Mouse (Mus musculus): ENCODE data around the gene Gm49355.
"Not testable (repeated sequence)": the region's sequence is repeated elsewhere in the genome, so short reads cannot be mapped to it uniquely, and the experiment has no call there.

The Gm49355 gene

DNA sequence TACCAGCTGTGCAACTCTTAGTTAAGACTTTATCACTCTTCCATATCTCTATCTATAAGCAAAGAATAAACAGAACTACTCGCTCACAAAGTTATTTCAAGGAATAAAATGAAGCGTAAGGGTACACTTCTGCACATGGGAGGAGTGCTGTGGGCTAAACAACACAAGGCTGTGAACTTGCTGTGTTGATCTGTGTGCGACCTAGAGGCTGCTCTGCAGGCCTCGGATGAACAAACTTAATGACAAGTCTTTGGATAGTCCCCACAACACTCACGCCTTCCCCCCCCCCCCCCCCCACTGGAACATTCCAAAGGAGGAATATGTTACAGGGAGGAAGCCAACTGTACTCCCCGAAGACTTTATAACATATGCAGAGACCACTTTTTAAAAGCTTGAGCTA, at the start of gene Gm49355:
Gm49355 (plus strand) TSS at position 336 of the 400 bp plus-strand sequence.
- in situ Hi-C loops (cut with MboI; ENCODE audit: low sequenced_read_pairs): no loop called here

DNA sequence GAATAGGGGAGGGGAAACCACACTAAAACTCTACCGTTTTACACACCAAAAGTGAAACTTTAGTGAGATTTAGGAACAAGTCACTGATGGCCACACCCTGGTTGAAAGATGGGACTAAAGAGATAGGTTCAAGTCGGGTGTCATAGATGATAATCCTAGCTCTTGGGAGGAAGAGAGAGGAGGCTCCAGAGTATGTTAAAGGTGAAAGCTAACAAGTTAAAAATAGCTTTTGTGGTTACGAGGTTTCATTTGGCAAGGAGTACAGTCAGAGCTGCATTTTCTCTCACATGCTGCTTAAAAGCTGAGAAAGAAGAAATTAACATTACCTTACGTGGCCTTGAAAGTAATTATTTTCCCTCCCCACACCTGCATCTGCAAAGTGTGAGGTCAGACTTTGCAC, 40.0 kb upstream of the Gm49355 start:
- in situ Hi-C loops (cut with MboI; ENCODE audit: low sequenced_read_pairs): no loop called here

DNA sequence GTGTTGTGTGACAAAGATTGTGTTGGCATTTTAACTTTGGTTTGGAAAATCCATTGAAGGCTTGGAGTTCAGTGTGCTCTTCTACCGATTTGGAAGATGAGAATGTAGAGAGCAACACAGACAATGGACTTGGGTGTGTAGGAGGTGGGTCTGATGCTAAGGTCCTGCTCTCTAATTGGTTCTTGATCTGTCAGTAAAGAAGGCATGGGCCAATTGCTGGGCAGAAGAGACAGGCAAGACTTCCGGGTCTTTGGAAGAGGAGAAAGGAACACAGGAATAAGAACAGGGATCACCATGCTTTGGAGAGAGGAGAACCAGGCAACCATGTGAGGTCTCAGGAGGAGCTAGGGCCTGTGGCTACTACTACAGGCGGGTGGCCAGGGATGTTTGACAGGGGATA, 7.7 kb upstream of the Gm49355 start:
- in situ Hi-C loops (cut with MboI; ENCODE audit: low sequenced_read_pairs): no loop called here

DNA sequence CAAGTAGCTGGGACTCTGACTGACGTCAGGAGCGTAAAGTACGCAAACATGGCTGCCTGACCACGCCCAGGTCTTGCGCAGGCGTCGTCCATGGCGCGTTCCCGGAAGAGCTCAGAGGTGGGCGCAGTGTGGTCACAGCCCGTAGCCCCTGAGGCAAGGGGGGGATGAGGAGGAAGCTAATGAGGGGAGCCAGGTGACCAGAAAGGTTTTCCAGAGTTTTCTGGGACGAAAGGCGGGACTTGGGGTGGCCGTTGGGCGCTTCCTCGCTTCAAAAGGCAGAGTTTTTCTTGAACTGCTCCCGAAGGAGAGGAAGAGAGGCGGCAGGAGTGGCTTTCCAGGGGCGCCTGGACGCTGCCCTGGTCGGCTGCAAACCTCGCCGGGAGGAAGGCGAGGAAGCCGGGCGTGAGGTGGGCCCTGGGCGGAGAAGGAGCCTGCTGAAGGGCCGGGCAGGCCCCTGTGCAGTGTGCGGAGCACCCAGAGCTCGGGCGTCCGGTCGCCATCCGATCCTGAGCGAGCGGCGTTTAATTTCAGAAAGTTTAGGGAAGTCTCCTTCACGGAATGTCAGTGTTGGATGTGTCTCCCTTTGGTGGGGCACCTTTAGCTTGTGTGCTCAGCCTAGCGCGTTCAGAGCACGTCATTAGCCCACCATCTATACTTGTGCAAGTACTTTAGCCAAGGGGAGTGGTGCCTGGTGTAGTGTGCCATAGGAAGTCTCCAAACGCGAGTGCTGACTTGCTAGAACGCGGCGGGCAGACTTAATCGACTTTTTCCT, 551 bp downstream of the Gm49355 start, which contains the start of gene 3830406C13Rik:
3830406C13Rik (plus strand) TSS at position 33 of the 772 bp plus-strand sequence.
- in situ Hi-C loops (cut with MboI; ENCODE audit: low sequenced_read_pairs): no loop called here

DNA sequence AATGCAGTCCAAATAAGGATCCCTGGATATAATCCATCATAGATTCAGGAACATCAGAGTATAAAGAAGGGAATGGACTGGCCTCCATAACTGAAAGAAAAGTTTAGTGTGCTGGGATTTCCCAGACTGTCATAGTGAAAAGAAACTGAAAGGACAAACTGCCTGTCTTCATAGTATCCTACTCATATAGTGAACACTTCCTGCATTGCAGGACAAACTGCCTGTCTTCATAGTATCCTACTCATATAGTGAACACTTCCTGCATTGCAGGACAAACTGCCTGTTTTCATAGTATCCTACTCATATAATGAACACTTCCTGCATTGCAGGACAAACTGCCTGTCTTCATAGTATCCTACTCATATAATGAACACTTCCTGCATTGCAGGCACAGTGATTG, 6.0 kb downstream of the Gm49355 start:
- in situ Hi-C loops (cut with MboI; ENCODE audit: low sequenced_read_pairs): not testable (repeated sequence)

DNA sequence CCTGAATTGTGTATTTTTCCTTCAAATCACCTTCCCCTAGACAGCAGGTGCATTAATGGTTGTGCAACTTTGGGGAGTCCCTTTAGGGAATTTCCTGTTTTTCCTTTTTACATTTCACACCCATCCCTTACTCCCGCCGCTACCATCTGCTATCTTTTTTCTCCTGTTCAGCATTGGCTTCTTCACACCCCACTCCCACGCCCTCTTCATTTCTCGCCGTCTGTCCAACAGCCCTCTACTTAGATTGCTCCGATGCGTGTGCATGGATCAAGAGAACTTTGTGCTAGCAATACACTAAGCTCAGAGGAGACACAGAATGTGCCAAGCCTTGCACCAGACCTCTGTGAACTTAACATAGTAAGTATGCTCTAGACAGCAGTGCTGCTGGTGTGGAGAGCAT, 12.6 kb downstream of the Gm49355 start:
- in situ Hi-C loops (cut with MboI; ENCODE audit: low sequenced_read_pairs): no loop called here

DNA sequence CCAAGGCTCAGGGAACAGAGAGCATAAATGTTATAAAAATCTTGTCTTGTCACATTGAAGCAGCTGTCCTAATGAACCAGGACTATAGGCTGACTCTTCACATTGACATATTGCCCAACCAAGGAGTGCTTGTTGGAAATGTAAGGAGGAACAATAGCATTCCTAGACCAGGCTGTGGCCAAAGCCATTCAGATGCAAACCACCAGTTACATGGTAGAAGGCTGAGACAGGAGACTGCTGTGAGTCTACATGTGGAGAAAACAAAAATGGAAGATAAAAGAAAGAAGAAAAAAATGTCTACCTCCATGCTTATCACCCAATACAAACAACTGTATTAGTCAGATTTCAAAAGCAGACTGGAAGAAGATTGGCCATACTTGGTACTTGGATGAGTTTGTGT, 15.4 kb downstream of the Gm49355 start:
- in situ Hi-C loops (cut with MboI; ENCODE audit: low sequenced_read_pairs): no loop called here

DNA sequence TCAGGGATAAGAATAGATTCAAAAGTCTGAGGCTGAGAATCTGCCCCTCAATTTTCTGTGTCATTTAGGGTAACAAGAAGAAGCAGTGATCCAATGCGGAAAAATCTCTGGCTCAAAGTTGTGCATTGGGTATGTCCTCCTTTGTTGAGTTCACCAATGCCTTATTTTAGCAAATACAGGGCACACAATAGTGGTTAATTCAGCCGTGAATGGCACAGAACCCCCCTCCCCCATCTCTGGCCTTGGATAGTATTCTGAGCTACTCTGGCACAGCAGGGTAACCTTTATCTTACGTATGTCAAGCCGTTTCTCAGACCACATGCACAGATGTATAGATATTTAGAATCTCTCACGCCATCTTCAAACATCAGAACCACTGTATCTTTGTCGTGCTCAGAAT, 15.9 kb downstream of the Gm49355 start:
- in situ Hi-C loops (cut with MboI; ENCODE audit: low sequenced_read_pairs): no loop called here

DNA sequence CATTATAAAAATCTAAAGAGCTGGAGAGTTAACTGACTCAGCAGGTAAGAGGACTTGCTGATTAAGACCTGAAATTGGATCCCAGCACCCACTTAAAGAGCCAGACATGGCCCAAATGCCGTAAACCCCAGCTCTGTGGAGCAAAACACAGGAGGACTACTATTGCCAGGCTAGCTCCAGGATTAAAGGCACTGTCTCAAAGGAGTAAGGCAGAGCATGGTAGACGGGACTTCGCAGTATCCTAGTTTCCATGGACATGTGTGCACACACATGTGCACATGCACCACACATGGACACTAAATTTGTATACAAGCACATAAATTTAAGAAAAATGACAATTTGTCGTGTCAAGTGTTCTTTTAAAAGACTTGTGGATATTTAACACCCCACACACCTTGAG, 16.5 kb downstream of the Gm49355 start:
- in situ Hi-C loops (cut with MboI; ENCODE audit: low sequenced_read_pairs): no loop called here

DNA sequence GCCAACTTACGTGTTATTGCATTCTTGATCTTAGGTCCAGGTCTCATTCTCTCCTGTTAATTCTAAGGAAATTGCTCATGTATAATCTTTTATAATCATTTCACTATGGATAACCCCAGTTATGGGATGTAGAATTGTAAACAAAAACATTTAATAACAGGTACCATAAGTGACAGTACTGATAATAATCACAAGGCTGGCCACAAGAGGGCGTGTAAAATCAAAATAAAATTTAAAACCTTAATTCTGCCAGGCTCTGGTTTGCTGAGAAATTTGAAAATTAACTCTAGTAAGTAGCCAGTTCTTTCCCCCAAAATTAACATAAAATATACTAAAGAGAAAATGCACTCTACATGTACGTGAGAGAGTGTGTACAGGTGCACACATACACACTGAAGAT, 16.9 kb downstream of the Gm49355 start:
- in situ Hi-C loops (cut with MboI; ENCODE audit: low sequenced_read_pairs): no loop called here

DNA sequence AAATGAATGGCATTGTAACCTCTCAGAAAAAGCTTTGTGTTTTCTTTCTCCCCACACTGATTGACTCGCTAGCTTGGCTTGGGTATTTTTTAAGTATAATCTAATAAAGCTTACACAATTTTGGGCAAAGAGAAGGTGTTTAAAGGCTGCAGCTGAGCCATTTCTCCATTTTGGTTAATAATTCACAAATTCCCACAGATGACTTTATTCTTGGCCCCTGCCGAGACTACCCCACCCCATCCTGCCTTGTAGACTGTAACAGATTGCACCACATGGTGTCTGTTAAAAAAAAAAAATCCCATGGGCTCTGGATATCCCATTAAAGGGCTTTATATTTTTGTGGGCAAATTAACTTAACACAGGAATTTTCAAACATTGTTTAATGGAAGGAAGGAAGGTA, 19.3 kb downstream of the Gm49355 start:
- in situ Hi-C loops (cut with MboI; ENCODE audit: low sequenced_read_pairs): no loop called here

DNA sequence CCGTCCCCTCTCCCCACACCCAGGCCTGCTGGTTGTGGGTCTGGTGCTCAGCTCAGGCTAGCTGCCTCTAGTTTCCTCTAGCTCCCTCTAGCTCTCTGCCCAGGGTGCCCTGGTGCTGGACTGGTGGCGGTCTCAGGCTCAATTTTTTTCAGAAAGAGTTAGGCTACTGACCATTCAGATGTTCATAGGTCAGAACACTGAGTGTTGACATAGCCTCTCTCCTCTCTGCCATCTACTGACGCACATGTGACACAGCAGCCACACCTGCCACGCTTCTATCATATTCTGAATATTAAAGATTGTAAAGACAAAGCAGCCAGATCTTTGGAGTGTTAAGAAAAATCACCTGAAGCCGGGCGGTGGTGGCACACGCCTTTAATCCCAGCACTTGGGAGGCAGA, 49.8 kb downstream of the Gm49355 start:
- in situ Hi-C loops (cut with MboI; ENCODE audit: low sequenced_read_pairs): no loop called here

DNA sequence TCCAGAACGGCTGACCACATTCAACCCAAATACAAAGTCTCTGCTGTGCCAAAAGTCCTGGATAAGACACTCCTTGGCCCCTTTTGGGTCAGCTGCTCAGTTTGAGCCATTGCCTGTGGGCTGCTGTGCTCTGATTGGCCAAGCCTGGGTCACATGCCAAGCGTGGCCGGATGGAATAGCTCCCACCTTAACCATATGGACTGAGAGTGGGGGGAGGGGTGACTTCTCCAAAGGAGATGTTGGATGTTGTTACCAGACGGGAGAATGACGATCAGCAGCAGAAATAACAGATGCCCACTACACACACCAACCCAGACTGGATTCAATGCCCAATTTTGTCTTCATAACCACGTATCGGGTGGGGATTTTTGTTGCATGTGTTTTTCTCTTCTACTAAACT, 51.1 kb downstream of the Gm49355 start:
- in situ Hi-C loops (cut with MboI; ENCODE audit: low sequenced_read_pairs): no loop called here

DNA sequence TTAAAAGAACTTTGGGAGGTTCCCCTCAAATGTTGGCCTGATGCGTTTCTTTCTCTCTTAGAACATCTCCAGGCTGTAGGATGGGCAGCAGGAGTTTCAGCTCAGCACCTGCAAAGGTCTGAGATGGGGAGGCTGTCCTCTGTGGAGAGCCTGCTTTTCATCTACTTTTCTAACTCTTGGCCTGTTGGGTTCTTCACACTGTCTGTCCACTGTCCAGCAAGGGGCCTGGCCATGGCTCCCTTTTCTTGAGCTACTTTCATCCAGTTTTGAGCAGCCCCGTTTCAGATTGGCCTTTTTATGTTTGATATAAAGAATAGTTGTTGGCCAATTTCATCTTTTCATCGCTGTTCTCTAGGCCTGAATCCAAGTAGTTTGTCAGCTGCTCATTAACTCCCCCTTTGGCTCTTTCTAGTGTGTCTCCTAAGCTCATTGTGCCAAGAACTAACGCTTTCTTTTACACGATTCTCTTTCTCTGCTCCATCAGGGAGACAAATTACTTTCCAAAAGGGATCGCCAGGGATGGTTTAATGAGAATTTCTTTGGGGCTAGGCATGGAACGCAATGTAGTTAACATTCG, 53.7 kb downstream of the Gm49355 start:
- in situ Hi-C loops (cut with MboI; ENCODE audit: low sequenced_read_pairs): no loop called here

DNA sequence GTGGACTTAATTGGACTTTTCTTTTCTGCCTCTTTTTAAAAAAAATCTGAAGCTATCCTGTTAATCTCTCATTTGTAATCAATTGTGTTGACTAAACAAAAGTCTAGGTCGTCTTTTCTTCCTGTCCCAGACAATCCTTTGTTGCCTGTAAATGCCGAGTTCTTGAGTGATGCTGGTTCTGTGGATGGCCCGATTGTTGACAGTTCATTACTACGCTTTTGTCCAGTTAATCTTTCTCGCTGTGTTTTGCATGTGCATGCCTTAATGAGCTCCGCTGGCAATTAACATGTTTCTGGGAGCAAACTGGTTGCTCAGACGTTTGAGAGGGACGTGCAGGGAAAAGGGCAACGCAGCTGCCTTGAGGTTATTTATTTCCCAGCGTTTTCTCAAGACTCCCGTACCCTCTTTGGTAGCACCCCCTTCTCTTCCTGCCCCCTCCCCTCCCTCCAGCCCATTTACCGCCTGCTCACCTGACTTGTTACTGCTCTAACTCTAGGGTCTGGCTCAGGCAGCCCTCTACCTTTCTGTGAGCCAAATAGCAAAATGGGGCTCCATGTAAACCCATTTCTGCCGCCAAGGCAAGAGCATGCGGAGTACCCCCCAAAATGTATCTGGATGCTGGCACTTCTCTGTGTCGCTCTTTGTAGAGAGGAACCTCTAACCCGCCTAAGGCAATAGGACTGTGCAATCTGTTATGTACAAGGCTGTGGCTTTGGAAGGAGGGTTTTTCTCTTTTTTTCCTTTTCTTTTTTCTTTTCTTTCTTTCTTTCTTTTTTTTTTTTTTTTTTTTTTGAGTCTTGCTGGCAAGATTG, 54.4 kb downstream of the Gm49355 start:
- in situ Hi-C loops (cut with MboI; ENCODE audit: low sequenced_read_pairs): no loop called here

DNA sequence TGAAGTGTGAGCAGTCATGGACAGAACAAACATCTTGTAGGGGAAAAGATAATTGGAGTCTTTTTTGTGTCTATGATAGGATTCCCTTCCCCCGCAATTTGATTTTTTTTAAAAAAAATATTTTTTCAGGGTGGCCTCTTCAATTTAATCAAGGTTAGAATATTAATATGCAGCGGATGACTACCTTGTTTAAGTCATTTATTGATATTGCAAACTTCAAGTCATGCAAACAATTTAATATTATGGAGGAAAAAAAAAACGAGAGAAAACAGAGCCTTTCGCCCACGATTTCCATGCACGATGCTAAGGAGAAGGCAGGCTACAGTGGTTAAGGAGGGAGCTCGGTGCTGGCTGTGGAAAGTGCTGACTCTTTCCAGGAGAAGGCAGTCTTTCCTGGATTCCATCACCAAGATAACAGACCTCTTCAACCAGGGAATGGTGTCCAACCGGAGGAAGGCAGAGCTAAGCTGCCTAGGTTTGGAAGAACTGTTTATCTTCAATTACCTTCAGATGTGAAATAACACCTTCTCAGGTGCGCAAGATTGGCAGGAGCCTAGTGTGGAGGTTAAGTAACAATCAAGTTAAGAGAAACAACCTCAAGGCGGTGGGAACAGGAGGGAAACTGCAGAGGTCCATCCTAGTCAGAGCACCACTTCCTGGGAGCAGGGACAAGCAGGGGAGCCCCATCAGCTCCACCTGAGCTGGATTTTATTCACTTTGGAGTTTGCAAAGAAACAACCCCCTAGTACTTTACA, 55.2 kb downstream of the Gm49355 start:
- in situ Hi-C loops (cut with MboI; ENCODE audit: low sequenced_read_pairs): no loop called here

DNA sequence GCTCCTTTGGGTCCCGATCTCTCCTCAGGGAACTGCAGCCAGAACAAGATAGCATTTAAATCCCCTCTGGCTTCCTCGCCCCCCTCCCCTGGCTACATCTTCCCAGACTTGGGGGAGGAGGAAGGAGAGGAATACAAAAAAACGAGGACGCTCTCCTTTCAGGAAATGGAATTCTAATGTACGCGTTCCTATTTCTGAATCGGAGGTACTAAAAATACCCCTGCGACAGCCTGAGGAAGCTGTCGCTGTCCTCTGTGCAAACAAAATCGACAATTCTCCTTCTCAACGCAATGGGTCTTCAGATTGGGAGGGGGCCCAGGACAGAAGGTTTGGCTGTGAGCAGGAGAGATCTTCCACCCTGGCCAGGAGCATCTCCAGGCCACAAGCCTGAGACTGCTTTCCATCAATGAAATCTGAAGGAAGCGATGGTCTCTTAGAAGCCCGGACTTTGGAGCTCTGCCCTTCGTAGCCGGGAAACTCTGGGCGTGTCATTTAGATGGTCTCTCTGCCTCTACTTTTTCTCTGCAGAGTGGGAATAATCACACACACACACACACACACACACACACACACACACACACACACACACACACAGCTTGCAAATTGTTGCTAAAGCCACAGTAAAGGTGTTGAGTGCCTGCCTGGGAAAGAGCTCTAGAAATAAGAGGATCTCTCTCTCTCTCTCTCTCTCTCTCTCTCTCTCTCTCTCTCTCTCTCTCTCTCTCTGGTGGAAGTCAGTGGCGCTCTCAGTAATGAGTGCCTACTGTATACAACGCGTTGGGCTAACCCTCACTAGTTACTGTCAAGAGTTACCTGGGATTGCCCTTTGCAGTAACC, 56.7 kb downstream of the Gm49355 start:
- in situ Hi-C loops (cut with MboI; ENCODE audit: low sequenced_read_pairs): no loop called here

DNA sequence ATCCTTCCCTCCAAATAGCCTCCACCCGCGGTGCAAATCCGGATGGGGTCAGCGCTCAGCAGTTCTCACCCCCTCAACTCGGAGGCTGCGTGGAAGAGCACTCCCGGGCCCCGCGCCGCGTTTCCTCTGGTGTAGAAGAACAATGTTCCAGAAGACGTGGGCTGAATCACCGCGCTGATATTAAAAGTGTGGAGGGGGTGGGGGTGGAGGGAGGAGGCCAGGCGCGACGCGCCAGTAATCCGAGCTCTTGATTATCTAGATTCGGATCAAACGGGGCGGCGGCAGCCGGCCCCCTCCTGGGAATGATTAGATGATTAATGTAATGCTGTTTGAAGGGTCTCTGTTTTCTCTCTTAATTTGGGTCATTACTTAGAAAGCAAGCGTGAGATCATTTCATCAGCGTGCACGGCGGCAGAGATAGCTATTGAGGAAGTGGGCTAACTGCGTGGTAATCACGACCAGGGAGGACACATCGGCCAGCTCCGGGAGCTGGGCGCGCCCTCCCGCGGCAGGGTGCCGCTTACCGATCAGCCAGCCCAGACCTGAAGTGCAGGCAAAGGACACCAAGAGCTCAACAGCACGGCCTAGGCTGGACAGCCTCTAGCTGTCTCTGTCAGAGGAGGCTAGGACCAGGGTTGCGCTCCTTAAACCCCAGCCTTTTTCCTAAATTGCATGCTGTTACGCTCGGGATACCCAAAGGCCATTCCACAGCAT, 57.5 kb downstream of the Gm49355 start:
- in situ Hi-C loops (cut with MboI; ENCODE audit: low sequenced_read_pairs): no loop called here

DNA sequence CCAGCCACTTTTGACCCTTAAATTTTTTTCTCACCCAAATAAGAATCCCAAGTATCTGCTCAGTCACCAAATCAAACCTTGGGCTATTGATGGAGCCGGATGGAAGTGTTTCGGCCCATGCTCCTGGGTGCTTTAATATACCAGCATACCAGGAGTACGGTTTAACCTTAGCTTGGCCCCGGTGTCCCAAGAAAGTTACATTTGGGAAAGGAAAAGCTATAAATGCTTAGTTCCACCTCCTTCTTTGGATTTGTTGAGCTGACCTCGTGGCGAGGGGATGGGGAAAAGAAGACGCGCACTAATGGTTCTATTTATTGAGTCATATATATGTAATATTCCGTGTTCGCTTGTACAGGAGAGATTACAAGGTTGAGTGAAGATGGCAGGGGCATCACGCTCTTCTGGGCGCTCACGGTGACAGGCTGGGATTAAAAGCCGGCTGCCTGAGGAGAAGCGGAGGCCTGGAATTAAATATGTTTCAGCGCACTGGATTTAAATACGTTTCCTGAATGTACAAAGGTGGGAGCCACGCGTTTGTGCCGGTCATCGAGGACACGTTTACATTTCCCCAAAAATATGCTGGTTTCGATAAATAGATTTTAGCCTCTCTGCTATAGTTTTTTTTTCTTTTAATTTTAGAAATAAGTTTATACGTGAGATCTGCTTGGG, 58.1 kb downstream of the Gm49355 start:
- in situ Hi-C loops (cut with MboI; ENCODE audit: low sequenced_read_pairs): no loop called here
